Mouse (Mus musculus): ENCODE measurements at regions not wholly inside any gene's neighbourhood (a gene's known extent, or its start where the extent isn't known, plus 50 kb on each side); places are given as distances from the start of the nearest gene placed in this dataset.

- 50% methylated on average over 8 of the region's 8 CpGs for whole genome bisulfite sequencing
- no peaks in the 10 kb centered on the region; the same call in 1 of the 2 replicates for H3K27me3 ChIP-seq (replicated peaks; ENCODE audit: control insufficient read depth, insufficient read depth, low read length)
- no peak overlapping the region for H3K4me3 ChIP-seq (ENCODE audit: low read length)
- H3K9me3 ChIP-seq (ENCODE audit: control insufficient read depth, low read length) = no peaks in the 10 kb centered on the region
- H3K36me3 ChIP-seq (ENCODE audit: control insufficient read depth, insufficient read depth, low read length) = no peaks in the 10 kb centered on the region
- no peak overlapping the region for H3K4me2 ChIP-seq (ENCODE audit: low read length)
- no peak overlapping the region for H3K9ac ChIP-seq (ENCODE audit: low read depth, low read length)
- no peak overlapping the region for H3K27ac ChIP-seq (ENCODE audit: low read depth, low read length)
- H3K4me1 ChIP-seq (ENCODE audit: control insufficient read depth, insufficient read depth, low read depth, low read length) = peaks cover 9% of the 10 kb centered on the region
- peak; percentile 48; the same call in 1 of the 2 replicates for ATAC-seq
Observed at GRCm38 (mm10) chr17:45889451-45889850, 142.7 kb downstream of the Vegfa start.

- Histone ChIP-seq H3K4me2 (ENCODE audit: low read length) (no peak overlapping the region), H3K4me3 (ENCODE audit: low read length) (no peak overlapping the region), H3K27ac (ENCODE audit: low read depth, low read length) (no peak overlapping the region), H3K4me1 (ENCODE audit: control insufficient read depth, insufficient read depth, low read depth, low read length) (peaks cover 9% of the 10 kb centered on the region), H3K9me3 (ENCODE audit: control insufficient read depth, low read length) (no peaks in the 10 kb centered on the region), H3K27me3 (replicated peaks; ENCODE audit: control insufficient read depth, insufficient read depth, low read length) (no peaks in the 10 kb centered on the region; the same call in 1 of the 2 replicates), H3K36me3 (ENCODE audit: control insufficient read depth, insufficient read depth, low read length) (no peaks in the 10 kb centered on the region), H3K9ac (ENCODE audit: low read depth, low read length) (no peak overlapping the region)
- no peak for ATAC-seq
- 50% methylated on average over 7 of the region's 7 CpGs for WGBS
Observed at GRCm38 (mm10) chr17:45889051-45889450, 143.1 kb downstream of the Vegfa start.

- H3K36me3 ChIP-seq (ENCODE audit: control insufficient read depth, insufficient read depth, low read length) = no peaks in the 10 kb centered on the region
- no peak overlapping the region for H3K9ac ChIP-seq (ENCODE audit: low read depth, low read length)
- no peaks in the 10 kb centered on the region; the same call in 1 of the 2 replicates for H3K27me3 ChIP-seq (replicated peaks; ENCODE audit: control insufficient read depth, insufficient read depth, low read length)
- H3K27ac ChIP-seq (ENCODE audit: low read depth, low read length) = no peak overlapping the region
- H3K4me2 ChIP-seq (ENCODE audit: low read length) = no peak overlapping the region
- H3K9me3 ChIP-seq (ENCODE audit: control insufficient read depth, low read length) = no peaks in the 10 kb centered on the region
- ATAC-seq = no peak
- peaks cover 4% of the 10 kb centered on the region for H3K4me1 ChIP-seq (ENCODE audit: control insufficient read depth, insufficient read depth, low read depth, low read length)
- 9% methylated on average over 17 of the region's 17 CpGs for WGBS
- no peak overlapping the region for H3K4me3 ChIP-seq (ENCODE audit: low read length)
Observed at GRCm38 (mm10) chr17:45886420-45887049, 145.6 kb downstream of the Vegfa start.

- H3K9me3 ChIP-seq (ENCODE audit: control insufficient read depth, low read length) = no peaks in the 10 kb centered on the region
- 65% methylated on average over 24 of the region's 24 CpGs for WGBS
- no peak; the same call in 1 of the 2 replicates for ATAC-seq
- no peak overlapping the region for H3K27ac ChIP-seq (ENCODE audit: low read depth, low read length)
- H3K27me3 ChIP-seq (replicated peaks; ENCODE audit: control insufficient read depth, insufficient read depth, low read length) = no peaks in the 10 kb centered on the region; the same call in 1 of the 2 replicates
- peaks cover 4% of the 10 kb centered on the region for H3K4me1 ChIP-seq (ENCODE audit: control insufficient read depth, insufficient read depth, low read depth, low read length)
- no peak overlapping the region for H3K4me3 ChIP-seq (ENCODE audit: low read length)
- H3K9ac ChIP-seq (ENCODE audit: low read depth, low read length) = no peak overlapping the region
- H3K4me2 ChIP-seq (ENCODE audit: low read length) = no peak overlapping the region
- no peaks in the 10 kb centered on the region for H3K36me3 ChIP-seq (ENCODE audit: control insufficient read depth, insufficient read depth, low read length)
Observed at GRCm38 (mm10) chr17:45885461-45886336, 146.5 kb downstream of the Vegfa start.

- ATAC-seq = no peak
- H3K4me3 ChIP-seq (ENCODE audit: low read length) = no peak overlapping the region
- WGBS = 72% methylated on average over 9 of the region's 9 CpGs
Observed at GRCm38 (mm10) chr17:45884021-45884722, 148.0 kb downstream of the Vegfa start.

GRCm38 (mm10) chr17:45882682-45883081 is 149.0 kb upstream of the 1600014C23Rik start:
- Histone ChIP-seq H3K36me3 (ENCODE audit: control insufficient read depth, insufficient read depth, low read length) (no peaks in the 10 kb centered on the region), H3K4me3 (ENCODE audit: low read length) (no peak overlapping the region), H3K4me2 (ENCODE audit: low read length) (no peak overlapping the region), H3K27ac (ENCODE audit: low read depth, low read length) (no peak overlapping the region), H3K27me3 (replicated peaks; ENCODE audit: control insufficient read depth, insufficient read depth, low read length) (no peaks in the 10 kb centered on the region; the same call in none of the 2 replicates), H3K9ac (ENCODE audit: low read depth, low read length) (no peak overlapping the region), H3K9me3 (ENCODE audit: control insufficient read depth, low read length) (no peaks in the 10 kb centered on the region; the same call in 1 of the 2 replicates), H3K4me1 (ENCODE audit: control insufficient read depth, insufficient read depth, low read depth, low read length) (peaks cover 4% of the 10 kb centered on the region)
- no peak for ATAC-seq
- WGBS = 80% methylated on average over 3 of the region's 3 CpGs

More at GRCm38 (mm10) chr17:45884021-45884722, 148.0 kb downstream of the Vegfa start:
- Histone ChIP-seq H3K36me3 (ENCODE audit: control insufficient read depth, insufficient read depth, low read length) (no peaks in the 10 kb centered on the region), H3K4me1 (ENCODE audit: control insufficient read depth, insufficient read depth, low read depth, low read length) (peaks cover 4% of the 10 kb centered on the region), H3K27ac (ENCODE audit: low read depth, low read length) (no peak overlapping the region), H3K4me2 (ENCODE audit: low read length) (no peak overlapping the region), H3K9ac (ENCODE audit: low read depth, low read length) (no peak overlapping the region), H3K27me3 (replicated peaks; ENCODE audit: control insufficient read depth, insufficient read depth, low read length) (no peaks in the 10 kb centered on the region; the same call in none of the 2 replicates), H3K9me3 (ENCODE audit: control insufficient read depth, low read length) (no peaks in the 10 kb centered on the region)

- ATAC-seq = no peak
- H3K27ac ChIP-seq (ENCODE audit: low read depth, low read length) = no peak overlapping the region
- no peak overlapping the region for H3K9ac ChIP-seq (ENCODE audit: low read depth, low read length)
- H3K36me3 ChIP-seq (ENCODE audit: control insufficient read depth, insufficient read depth, low read length) = no peaks in the 10 kb centered on the region
- 92% methylated on average over 9 of the region's 9 CpGs for WGBS
- no peak overlapping the region for H3K4me3 ChIP-seq (ENCODE audit: low read length)
- peaks cover under 1% of the 10 kb centered on the region; the same call in 1 of the 2 replicates for H3K4me1 ChIP-seq (ENCODE audit: control insufficient read depth, insufficient read depth, low read depth, low read length)
- no peak overlapping the region for H3K4me2 ChIP-seq (ENCODE audit: low read length)
- no peaks in the 10 kb centered on the region; the same call in none of the 2 replicates for H3K27me3 ChIP-seq (replicated peaks; ENCODE audit: control insufficient read depth, insufficient read depth, low read length)
- H3K9me3 ChIP-seq (ENCODE audit: control insufficient read depth, low read length) = no peaks in the 10 kb centered on the region; the same call in 1 of the 2 replicates
Observed at GRCm38 (mm10) chr17:45881284-45881683, 147.6 kb upstream of the 1600014C23Rik start.

- Histone ChIP-seq H3K9me3 (ENCODE audit: control insufficient read depth, low read length) (no peaks in the 10 kb centered on the region; the same call in 1 of the 2 replicates), H3K9ac (ENCODE audit: low read depth, low read length) (no peak overlapping the region), H3K4me2 (ENCODE audit: low read length) (no peak overlapping the region), H3K4me3 (ENCODE audit: low read length) (no peak overlapping the region), H3K27me3 (replicated peaks; ENCODE audit: control insufficient read depth, insufficient read depth, low read length) (no peaks in the 10 kb centered on the region; the same call in none of the 2 replicates), H3K36me3 (ENCODE audit: control insufficient read depth, insufficient read depth, low read length) (no peaks in the 10 kb centered on the region), H3K4me1 (ENCODE audit: control insufficient read depth, insufficient read depth, low read depth, low read length) (no peaks in the 10 kb centered on the region), H3K27ac (ENCODE audit: low read depth, low read length) (no peak overlapping the region)
- no peak for ATAC-seq
- WGBS = 92% methylated on average over 6 of the region's 6 CpGs
Observed at GRCm38 (mm10) chr17:45880761-45881160, 147.1 kb upstream of the 1600014C23Rik start.

All from hindbrain, embryonic 16.5 days (tissue).